In genomic region chr9:41156720-41157019, GRCm38 (mm10) we compare ENCODE assay signal across 8 mouse cellular contexts. TPM values are rescaled to one million over a fixed set of nuclear protein-coding genes. Genes with fewer than 3 reads are reported as not detected.
DNase-seq lines count a peak whose midpoint lies in the region; ATAC-seq and TF ChIP-seq lines count a peak whose summit lies in the region.

No protein-coding gene starts in this region.

- TF ChIP-seq POLR2A in cerebellum, adult 2 months (IDR thresholded peaks at IDR 0.05; ENCODE audit: borderline replicate concordance, insufficient read depth, low read length), result peak; percentile 28; the same call in 1 of the 2 replicates
- 0 out of 2 replicates have a peak, but pooled peaks have one; percentile 16 for TF ChIP-seq POLR2A in thymus, adult 2 months (IDR thresholded peaks at IDR 0.05; ENCODE audit: control insufficient read depth, extremely low read depth, insufficient read depth, low read length, poor library complexity)

- H3K27me3 ChIP-seq in cerebellum, adult 2 months (ENCODE audit: control insufficient read depth, insufficient read depth, low read length), result no peaks in the 10 kb centered on the region
- H3K27me3 ChIP-seq in thymus, adult 2 months (ENCODE audit: control insufficient read depth, insufficient read depth, low read length), result no peaks in the 10 kb centered on the region
- peaks cover 37% of the 10 kb centered on the region for H3K27me3 ChIP-seq in hindbrain, embryonic 12.5 days
- H3K27me3 ChIP-seq in liver, embryonic 14.5 days (ENCODE audit: control insufficient read depth, insufficient read depth, low read length), result peaks cover 8% of the 10 kb centered on the region; the same call in 1 of the 2 replicates

- H3K36me3 ChIP-seq in thymus, adult 2 months (ENCODE audit: control insufficient read depth, insufficient read depth, low read length), result no peaks in the 10 kb centered on the region
- no peaks in the 10 kb centered on the region for H3K36me3 ChIP-seq in hindbrain, embryonic 12.5 days
- no peaks in the 10 kb centered on the region for H3K36me3 ChIP-seq in liver, embryonic 14.5 days (replicated peaks; ENCODE audit: control insufficient read depth, insufficient read depth, low read depth)

- peak overlapping the region; percentile 77 for H3K9ac ChIP-seq in hindbrain, embryonic 12.5 days
- no peak overlapping the region for H3K9ac ChIP-seq in liver, embryonic 14.5 days (replicated peaks)

- WGBS in cerebellum, adult 2 months, result under 1% methylated on average over 20 of the region's 20 CpGs
- 2% methylated on average over 20 of the region's 20 CpGs for WGBS in thymus, adult 2 months
- under 1% methylated on average over 20 of the region's 20 CpGs for WGBS in hindbrain, embryonic 12.5 days
- under 1% methylated on average over 20 of the region's 20 CpGs for WGBS in liver, embryonic 14.5 days (ENCODE audit: insufficient replicate concordance)

- peak overlapping the region; percentile 81 for H3K4me3 ChIP-seq in cerebellum, adult 2 months (replicated peaks; ENCODE audit: insufficient read depth, low read depth, low read length)
- peak overlapping the region; percentile 91 for H3K4me3 ChIP-seq in thymus, adult 2 months (ENCODE audit: control insufficient read depth, insufficient read depth, low read length)
- H3K4me3 ChIP-seq in hindbrain, embryonic 12.5 days, result peak overlapping the region; percentile 85
- peak overlapping the region; percentile 65 to 78 for H3K4me3 ChIP-seq in liver, embryonic 14.5 days (ENCODE audit: insufficient read depth in 1 of 2, low read depth in 2 of 2, low read length in 2 of 2)

- no peak for TF ChIP-seq EP300 in liver, embryonic 14.5 days (IDR thresholded peaks at IDR 0.05; ENCODE audit: low read depth)

- H3K27ac ChIP-seq in cerebellum, adult 2 months (ENCODE audit: insufficient read depth, low read length), result peak overlapping the region; percentile 77
- H3K27ac ChIP-seq in thymus, adult 2 months (ENCODE audit: control insufficient read depth, insufficient read depth, low read length), result no peak overlapping the region
- H3K27ac ChIP-seq in hindbrain, embryonic 12.5 days, result no peak overlapping the region
- no peak overlapping the region for H3K27ac ChIP-seq in liver, embryonic 14.5 days

- peak; percentile 6; the same call in 1 of the 2 replicates for ATAC-seq in hindbrain, embryonic 12.5 days (ENCODE audit: low FRiP score)
- ATAC-seq in liver, embryonic 14.5 days (ENCODE audit: insufficient read depth), result peak; percentile 14; the same call in 1 of the 2 replicates

- H3K4me1 ChIP-seq in cerebellum, adult 2 months (ENCODE audit: control insufficient read depth, insufficient read depth, low read length), result peaks cover 11% of the 10 kb centered on the region
- H3K4me1 ChIP-seq in thymus, adult 2 months (replicated peaks; ENCODE audit: control insufficient read depth, insufficient read depth, low read length), result peaks cover 24% of the 10 kb centered on the region
- H3K4me1 ChIP-seq in hindbrain, embryonic 12.5 days, result peaks cover 37% of the 10 kb centered on the region
- peaks cover 0 to 15% of the 10 kb centered on the region in 2 experiments; a peak in 2 of 4 replicates for H3K4me1 ChIP-seq in liver, embryonic 14.5 days (replicated peaks; ENCODE audit: control insufficient read depth in 2 of 2, insufficient read depth in 2 of 2, low read length in 1 of 2)

- peak in 1 of 2 experiments; percentile 73 for DNase-seq in cerebellum, adult 2 months
- DNase-seq in cerebellum, postnatal 10 days, result no peak
- DNase-seq in thymus, adult 2 months, result no peak
- DNase-seq in thymus, postnatal 0 days (ENCODE audit: low spot score), result no peak
- no peak for DNase-seq in liver, embryonic 14.5 days (ENCODE audit: low read depth in 3 of 3, low spot score in 3 of 3)
- DNase-seq in right cerebral cortex, postnatal 25 days, result peak; percentile 46
- no peak for DNase-seq in frontal cortex, postnatal 36 days (ENCODE audit: low spot score in 2 of 2)

- H3K4me2 ChIP-seq in hindbrain, embryonic 12.5 days (replicated peaks), result peak overlapping the region; percentile 70
- H3K4me2 ChIP-seq in liver, embryonic 14.5 days (ENCODE audit: low read depth), result peak overlapping the region; percentile 78

- no peak for TF ChIP-seq CTCF in cerebellum, adult 2 months (IDR thresholded peaks at IDR 0.05; ENCODE audit: borderline replicate concordance, insufficient read depth, low read depth, low read length)
- no peak for TF ChIP-seq CTCF in thymus, adult 2 months (IDR thresholded peaks at IDR 0.05; ENCODE audit: borderline replicate concordance, control insufficient read depth, extremely low read depth, insufficient read depth, low read length, poor library complexity)
- TF ChIP-seq CTCF in liver, embryonic 14.5 days (IDR thresholded peaks at IDR 0.05; ENCODE audit: low read depth), result no peak

- no peaks in the 10 kb centered on the region for H3K9me3 ChIP-seq in hindbrain, embryonic 12.5 days (replicated peaks)
- no peaks in the 10 kb centered on the region for H3K9me3 ChIP-seq in liver, embryonic 14.5 days (ENCODE audit: control insufficient read depth, low read length)

RNA-seq across cellular contexts. Expression of gene Ubash3b, which starts 4.8 kb away (rescaled TPM):
- 39.3 and 48.8 TPM in 2 replicates for polyA plus RNA-seq in cerebellum, adult 2 months (2012; rRNA removed)
- 7.0 and 7.6 TPM in 2 replicates for polyA plus RNA-seq in thymus, adult 2 months (2012; rRNA removed)
- 4.0 TPM in 2 replicates for polyA plus RNA-seq in thymus, postnatal 0 days (2015; fragmentation: Nextera tagmentation; extraction: Ambion mirVana)
- polyA plus RNA-seq in hindbrain, embryonic 12.5 days (2016; fragmentation: Nextera tagmentation; extraction: Ambion mirVana), result 14.6 and 17.2 TPM in 2 replicates
- polyA plus RNA-seq in liver, embryonic 14.5 days (2012; rRNA removed), result 3.4 and 3.5 TPM in 2 replicates
- 5.9 and 7.2 TPM in 2 replicates for polyA plus RNA-seq in liver, embryonic 14.5 days (2014; fragmentation: Nextera tagmentation; extraction: Ambion mirVana)
